Mouse (Mus musculus): ENCODE data around the gene Plet1.

Gene Plet1

DNA sequence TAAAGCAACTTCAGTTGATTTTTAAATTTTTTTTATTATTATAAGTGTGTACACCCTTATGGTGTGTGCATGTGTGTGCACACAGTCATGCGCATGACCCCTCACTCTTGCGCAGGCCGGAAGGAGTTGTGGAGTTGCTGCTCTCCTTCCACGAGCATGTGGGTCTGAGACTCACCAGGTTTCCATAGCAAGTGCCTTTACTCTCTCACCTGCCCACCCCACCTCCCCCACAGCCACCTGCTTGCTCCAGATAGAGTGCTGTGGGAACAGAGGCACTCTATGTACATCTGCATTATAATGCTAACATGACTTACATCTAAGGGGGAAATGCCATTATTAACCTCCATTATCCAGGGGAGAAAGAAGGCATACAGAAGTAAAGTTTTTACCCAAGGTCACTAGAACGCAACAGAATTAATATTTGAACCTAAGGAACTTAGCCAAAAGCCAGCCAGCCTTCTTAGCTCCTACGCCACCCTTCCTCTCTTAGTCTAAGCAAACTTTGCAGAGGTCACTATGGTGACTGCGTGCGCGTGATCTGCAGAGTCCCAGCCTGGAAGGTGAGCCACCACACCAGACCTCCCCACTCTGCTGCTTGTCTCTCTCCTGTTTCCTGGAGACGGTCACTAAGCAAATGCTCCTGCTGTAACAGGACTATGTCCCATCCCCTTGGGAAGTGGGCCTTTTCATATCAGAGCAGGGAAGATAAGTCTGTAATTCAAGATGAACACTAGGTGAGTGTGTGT, 1.3 kb downstream of the Plet1 start:
- ATAC-seq (ENCODE audit: low TSS enrichment), result no peak

DNA sequence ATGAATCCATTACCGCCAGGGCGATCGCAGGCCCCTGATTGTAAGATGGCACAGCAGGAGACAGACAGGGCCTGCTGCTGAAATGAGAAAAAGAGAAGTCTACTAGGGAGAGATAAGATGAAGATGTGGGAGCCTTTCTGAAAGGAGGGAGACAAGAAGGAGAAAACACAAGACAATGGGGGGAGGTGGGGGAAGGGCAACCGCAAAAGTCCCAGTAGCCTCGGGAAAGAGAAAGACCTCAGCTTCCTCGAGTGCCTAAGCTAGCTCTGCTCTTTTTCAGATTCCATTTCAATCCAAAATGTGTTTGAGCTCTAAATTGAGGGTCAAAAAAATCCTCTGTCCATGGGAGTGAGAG, 1.8 kb downstream of the Plet1 start:
- ATAC-seq (ENCODE audit: low TSS enrichment), result no peak

DNA sequence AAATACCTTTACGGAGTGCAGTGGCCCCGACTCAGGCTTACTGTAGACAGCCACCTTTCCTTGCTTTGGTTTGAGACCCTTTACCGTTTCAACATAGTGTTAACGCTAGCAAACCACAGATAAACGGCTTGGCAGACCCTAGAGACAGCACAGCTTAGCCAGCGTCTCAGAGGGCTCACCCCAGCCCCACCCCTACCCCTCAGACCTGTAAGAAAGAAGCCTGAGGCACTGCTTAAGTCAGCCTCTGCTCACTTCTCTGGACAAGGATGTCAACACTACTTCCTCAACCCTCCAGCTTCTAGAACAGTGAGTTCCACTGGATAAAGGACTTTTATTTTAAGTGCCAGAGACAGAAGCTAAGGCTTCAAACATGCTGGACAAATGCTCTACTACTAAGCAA, 2.2 kb downstream of the Plet1 start:
- ATAC-seq (ENCODE audit: low TSS enrichment), result no peak; the same call in 1 of the 2 replicates

DNA sequence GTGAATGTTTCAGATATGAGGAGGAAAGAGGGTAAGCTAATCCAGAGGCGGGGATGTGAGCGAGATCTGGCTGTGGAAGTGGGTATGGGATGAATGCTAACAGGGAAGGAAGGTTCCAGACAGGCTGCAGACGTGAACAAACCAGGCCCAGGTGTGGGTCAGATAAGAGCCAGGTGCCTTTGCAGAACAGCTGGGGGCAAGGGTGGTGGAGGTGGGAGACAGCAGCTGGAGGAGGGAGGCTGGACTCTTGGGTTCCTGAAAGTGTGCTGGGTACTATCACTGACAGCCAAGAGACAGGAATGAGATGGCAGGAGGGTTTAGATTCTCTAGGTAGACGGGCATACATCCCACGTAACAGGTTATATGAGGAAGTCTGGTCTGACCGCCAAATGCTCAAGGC, 2.8 kb downstream of the Plet1 start:
- ATAC-seq (ENCODE audit: low TSS enrichment), result no peak

DNA sequence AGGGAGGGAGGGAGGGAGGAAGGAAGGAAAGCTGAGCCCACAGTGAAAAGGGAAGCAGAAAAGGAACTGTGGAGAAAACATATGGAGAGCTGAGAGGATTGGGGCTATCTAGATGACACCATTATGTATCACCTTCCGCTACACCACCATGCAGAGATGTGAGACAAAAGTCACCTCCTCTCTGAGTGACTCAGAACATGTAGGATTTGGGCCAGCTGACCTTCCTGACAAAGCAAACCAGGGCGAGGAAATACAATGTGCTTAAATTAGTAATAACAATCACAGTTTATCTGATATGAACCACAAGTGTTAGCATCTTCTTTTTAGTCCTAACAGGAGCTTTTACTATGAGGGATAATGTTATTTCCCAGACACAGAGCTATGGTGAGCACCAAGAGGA, 3.2 kb downstream of the Plet1 start:
- ATAC-seq (ENCODE audit: low TSS enrichment), result no peak

DNA sequence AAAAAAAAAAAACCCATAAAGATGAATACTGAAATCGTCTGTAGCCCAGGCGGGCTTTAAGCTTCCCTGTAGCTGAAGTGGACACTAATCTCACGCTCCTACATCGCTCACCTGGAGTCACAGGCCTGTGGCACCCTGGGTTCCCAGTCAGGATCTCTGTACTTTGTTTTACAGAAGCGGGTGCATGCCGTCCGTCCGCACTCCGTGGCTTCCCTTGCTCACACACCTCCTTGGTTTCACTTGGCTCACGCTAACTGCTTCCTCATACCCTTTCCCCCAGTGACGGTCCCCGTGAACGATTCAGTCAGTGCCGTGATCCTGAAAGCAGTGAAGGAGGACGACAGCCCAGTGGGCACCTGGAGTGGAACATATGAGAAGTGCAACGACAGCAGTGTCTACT, 4.5 kb downstream of the Plet1 start:
- no peak for ATAC-seq (ENCODE audit: low TSS enrichment)

DNA sequence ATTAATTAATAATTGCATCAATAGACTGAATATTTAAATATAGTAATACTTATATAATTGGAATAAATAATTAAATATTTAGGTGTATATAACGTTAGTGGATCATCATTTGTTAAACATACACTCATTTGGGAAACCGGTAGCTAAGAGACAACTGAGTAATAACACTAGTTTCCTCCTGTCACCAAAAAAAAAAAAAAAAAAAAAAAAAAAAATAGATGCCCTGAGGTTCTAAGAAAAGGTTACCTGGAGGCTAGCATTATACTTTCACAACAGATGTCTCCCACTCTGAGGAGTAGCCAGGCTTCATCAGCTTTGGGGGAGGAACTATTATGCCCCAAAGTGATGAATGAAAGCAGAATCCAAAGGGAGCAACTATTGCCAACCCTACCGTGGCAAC, 5.5 kb downstream of the Plet1 start:
- ATAC-seq (ENCODE audit: low TSS enrichment), result no peak

DNA sequence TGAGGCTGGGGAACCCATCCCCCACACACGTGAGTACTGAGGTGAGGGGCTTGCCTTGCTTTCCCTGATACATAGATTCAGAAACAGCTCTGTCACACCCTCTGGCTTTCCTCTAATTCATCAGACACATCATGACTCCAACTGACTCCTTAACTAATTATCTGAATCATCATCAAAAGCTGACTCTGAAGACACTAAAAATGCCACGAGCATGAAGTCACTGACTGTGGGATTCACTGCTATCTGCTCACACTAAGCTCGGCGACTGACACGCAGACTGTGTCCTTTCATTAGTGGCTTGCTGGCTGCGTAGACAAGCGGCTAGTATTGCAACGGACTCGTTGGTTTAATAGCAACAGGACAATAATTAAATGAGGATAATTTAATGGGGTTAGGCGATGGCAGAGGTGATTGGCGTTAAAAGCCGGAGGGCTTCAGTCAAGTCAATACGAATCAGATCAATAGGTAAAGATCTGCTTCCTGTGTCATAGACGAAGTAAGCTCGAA, 6.2 kb downstream of the Plet1 start:
- no peak for ATAC-seq (ENCODE audit: low TSS enrichment)

DNA sequence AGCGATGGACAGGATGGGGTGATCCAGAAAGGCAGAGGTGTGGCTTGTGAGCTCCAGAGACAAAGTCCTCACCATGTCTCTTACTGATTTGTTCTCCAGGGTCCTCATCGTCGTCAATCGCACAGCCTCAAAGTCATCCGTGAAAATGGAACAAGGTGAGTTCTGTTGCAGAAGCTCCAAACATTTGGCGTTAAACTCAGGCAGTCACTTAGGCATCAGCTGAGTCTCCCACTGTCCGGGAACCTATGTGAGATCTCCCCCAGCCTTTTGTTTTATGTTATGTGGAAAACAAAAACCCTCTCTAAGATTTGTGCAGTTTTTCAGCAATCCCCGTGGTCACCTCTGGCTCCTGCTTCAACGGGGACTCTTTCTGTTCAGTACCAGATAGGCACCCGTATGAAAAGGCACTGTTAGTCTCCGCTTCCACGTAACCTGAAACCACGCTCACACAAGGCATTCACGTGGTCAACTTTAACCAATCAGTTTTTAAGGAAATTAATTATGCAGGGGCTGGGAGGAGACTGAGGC, 6.7 kb downstream of the Plet1 start:
- ATAC-seq (ENCODE audit: low TSS enrichment), result peak; percentile 67; the same call in 1 of the 2 replicates

DNA sequence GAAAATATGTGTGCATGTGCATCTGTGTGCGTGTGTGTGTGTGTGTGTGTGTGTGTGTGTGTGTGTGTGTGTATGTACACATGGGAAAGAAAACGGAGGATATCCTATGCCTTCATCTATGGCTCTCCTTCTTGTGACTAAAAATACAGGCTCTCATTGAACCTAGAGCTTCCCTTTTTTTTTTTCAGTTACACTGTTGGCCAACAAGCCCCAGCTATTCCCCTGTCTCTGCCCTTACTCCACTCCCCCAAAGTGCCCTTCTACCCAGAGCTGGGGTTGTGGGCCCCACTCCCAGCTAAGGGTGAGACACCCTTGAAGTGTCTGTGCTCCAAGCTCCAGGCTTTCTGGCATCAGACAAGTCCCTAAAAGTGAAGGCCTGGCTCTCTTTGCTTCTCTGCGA, 8.6 kb downstream of the Plet1 start:
- no peak for ATAC-seq (ENCODE audit: low TSS enrichment)

DNA sequence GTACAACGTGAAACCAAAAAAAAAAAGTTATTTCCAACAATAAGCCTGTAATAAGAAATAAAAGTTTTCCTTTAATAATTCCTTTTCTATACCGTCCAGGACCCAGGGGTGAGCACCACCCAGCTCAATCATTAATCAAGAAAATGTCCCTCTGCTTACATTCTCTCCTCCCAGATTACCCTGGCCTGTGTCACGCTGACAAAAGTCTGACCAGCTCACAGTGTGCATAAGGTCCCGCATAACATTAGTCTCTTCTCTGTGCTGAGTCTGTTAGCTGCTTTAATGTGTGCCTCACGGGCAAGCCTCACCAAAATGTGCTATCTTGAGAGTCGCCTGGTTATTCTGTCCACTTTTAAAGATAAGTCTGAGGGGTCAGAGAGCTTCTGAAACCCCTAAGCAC, 11.1 kb downstream of the Plet1 start:
- ATAC-seq (ENCODE audit: low TSS enrichment), result no peak

DNA sequence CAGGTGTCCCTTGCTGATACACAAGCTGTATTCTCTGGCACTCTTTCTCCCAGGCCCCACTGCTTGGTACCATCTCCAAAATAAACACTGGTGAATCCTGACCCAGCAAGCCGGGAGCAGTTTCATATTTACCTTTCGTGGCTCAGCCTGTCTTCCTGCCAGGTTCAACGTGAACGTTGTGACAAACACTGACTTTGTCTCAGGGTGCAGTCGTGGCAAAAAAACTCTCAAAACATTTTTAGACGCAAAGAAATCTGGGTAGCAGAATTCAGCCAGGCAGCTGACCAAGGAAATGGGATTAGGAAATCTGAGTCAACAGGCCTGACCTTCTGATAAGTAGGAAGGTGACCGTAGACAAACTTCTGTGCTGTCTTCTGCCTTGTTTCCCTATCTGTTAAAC, 13.2 kb downstream of the Plet1 start:
- ATAC-seq (ENCODE audit: low TSS enrichment), result no peak

DNA sequence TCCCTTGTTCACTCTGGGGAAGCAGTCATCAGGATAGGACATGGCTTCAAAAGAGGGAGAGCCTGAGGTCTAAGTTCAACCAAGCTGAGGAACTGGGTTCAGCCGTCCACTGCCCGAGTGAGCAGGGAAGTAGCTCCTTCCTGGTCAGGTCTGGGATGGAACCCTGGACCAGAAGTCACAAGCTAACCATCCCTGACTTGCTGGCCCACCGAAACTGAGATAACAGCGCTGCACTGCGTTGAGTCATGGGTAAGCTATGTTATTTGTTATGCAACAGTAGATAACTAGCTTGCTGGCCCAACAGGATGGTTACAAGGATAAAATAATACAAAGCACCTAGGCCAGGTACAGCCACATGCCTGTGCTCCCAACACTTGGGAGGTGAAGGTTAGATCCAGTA, 21.1 kb downstream of the Plet1 start:
- ATAC-seq (ENCODE audit: low TSS enrichment), result no peak

DNA sequence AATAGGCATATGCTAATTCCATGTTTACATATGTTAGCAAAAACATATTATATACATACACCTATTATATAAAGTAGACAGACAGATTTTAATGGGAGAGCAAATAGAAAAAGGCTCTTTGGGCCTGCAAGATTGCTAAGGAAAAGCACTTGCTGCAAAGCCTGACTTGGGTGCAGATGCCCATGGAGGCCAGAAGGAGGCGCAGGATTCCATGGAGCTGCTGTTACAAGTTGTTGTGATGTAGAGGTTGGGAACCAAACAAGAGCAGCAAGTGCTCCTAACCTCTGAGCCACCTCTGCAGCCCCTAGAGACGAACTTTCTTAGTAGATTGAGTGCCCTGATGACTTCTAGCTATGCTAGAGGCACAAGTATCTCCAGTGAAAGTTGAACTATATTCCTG, 24.5 kb downstream of the Plet1 start:
- no peak for ATAC-seq (ENCODE audit: low TSS enrichment)

DNA sequence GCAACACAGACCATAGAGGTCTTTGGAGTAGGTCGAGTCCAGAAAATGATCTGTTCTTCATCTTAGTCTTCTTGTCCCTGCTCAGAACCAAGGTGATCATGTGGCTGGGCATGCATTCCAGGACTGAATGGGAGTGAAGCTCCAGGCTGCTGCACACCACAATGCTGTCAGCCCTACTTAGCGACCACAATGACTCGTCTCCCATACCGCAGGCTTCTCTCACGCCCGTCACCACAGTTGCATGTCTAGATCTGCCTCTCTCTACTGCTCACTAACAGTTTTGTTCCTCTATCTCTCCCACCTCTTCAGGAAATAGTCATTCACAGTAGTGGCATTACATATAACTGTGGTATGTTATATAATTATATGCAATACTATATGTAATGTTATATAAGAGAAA, 26.4 kb downstream of the Plet1 start:
- ATAC-seq (ENCODE audit: low TSS enrichment), result no peak

DNA sequence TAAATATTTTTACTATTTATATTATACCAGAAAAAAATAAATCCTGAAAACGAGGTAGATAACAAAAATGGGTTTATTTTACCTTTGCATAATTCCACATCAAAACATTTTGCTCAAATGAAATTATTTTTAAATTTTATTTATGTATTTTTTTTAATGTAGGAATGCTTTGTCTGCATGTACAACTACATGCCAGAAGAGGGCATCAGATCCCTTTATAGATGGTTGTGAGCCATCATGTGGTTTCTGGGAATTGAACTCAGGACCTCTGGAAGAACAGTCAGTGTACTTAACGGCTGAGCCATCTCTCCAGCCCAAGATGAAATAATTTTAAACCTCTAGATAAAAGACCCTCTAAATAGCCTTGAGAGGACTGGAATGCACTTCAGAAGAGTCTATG, 27.2 kb downstream of the Plet1 start:
- no peak for ATAC-seq (ENCODE audit: low TSS enrichment)

DNA sequence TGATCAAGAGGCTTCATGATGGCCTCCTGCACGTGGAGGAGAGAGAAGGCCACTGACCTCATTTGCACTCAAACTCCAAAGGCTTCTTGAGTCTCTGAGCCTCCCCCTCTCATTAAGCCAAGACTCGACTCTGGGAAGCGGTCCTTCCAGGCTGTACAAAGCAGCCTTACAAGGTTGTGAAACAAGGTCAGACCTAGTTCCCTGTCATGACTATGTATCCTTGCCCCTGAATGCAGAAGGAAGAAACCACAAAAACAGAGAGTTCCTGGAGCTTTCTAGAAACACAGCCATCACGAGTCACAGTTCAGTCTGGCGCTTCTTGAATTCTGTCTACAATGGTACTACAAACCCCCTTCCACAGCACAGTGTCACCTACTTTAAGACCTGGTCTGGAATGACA, 28.2 kb downstream of the Plet1 start:
- ATAC-seq (ENCODE audit: low TSS enrichment), result no peak; the same call in 1 of the 2 replicates

DNA sequence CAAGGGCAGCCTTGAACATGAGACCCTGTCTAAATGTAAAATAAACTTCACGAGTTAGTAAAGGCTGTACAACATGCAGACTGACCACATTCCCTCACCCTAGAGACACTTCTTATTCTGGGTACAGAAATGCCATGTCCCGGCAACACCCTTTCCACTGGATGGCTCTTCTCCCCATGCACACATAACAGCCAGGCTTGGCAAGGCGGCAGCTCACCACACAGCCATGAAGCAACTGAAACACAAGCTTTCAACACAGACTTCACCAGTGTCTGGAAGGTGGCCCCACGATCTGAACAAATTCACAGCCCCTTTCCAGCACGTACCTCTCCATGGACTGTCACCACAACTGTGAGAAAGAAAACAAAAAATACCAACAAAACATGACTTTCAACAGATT, 30.6 kb downstream of the Plet1 start:
- ATAC-seq (ENCODE audit: low TSS enrichment), result no peak

DNA sequence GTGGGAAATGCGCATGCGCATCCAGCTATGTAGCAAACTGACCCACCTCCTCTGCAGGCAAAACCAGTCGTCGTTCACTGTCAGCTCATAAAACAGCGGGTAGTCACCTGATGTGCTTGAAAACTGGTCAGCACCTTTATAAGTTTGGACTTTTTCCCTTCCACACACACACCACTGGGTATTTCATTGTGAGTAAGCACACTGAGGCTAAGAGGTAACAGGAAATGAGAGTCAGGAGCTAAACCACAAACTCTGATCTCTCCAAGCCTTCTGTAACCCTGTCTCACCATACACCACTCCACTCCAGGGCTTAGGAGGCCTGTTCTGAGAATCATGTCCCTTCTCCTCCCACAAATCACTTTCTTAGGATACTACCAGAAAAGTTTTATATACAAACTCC, 31.3 kb downstream of the Plet1 start:
- ATAC-seq (ENCODE audit: low TSS enrichment), result no peak

DNA sequence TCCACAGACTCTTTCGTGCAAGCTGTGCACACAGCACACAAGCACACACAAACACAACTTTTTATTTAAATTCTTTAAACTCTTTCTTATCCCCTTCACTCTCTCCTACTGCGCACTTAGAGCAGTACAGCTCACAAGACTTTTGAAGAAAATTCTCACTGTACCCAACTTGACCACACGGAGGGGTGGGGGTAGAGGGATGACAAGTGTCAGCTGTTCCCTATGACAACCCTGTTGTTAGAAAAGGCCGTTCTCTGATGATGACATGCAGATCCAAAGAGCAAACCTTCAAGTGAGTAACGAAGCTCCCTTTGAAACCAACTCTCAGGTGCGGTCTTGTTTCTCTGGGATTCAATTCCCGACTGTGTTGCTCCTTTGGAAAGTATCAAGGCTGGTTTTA, 33.5 kb downstream of the Plet1 start:
- peak; percentile 12; the same call in 1 of the 2 replicates for ATAC-seq (ENCODE audit: low TSS enrichment)

DNA sequence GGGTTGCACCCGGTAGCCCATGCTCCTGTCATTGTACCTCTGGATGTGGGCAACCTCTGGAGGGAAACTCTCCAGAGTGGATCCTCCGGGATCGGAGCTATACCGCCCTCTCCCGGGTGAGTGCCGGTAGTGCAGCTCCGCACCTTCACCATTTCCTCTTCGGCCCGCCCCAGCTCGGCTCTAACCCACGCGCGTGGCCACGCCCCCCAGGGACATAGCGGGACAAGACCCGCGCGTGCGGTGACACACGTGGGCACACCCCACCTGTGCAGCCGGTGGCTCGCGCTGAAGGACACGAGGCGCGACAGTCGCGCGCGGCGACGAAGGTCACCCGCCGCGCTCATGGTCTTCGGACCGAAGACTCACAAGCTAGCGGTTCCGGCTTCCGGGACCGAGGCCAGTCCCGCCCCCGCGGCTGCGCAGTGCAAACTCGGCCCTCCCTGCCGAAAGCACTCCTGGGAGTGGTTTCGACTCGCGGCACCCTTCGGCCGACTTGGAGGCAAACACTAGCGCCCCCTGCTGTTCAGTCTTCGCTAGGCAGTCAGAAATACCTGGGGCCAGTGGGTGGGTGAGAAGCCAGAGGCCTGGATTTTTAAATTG, 34.1 kb downstream of the Plet1 start, which contains the start of gene Pts:
Pts (minus strand) TSS at position 432 of the 600 bp plus-strand sequence.
- ATAC-seq (ENCODE audit: low TSS enrichment), result peak; percentile 97

DNA sequence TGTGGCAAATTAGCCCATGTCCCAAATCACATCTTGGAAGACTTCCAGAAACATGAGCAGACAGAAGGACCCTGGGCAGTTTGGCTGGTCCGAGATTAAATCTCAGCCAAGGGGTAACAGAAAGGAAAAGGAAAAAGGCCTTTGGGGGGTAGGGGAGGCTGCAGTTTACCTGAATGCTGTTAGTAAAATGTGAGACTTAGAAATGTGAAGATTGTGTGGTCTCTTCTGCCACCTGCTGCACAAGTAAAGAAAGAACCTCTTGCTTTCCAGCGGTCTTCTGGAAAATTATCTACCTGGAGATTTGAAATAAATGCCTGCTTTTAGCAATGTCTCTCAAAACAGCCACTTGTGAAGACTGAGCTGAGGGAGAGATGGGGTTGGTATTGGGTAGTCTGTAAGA, 36.6 kb downstream of the Plet1 start:
- ATAC-seq (ENCODE audit: low TSS enrichment), result no peak

DNA sequence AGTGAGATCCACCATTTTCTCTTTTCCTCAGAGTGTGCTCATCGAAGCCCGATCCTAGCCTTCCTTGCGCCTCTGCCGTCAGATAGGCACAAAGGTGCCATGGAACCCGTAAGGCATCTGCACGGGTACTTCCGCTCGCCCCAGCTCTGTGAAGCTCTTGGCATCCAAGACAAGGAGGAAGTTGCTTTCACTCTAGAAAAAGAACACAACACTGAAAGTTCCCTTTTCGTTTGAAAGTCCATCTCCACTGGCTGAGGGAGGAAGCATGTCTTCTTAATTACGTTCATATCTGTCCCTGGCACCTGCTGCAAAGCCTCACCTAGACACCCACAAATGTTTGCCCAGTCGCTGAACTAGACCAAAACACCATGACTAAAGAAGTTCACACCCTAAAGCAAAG, 39.0 kb downstream of the Plet1 start:
- no peak for ATAC-seq (ENCODE audit: low TSS enrichment)

Measured in frontal cortex, adult (tissue).